Mouse (Mus musculus) neural tube, embryonic 11.5 days (tissue): Measurements from ENCODE around the gene Osbpl3. TPM values are rescaled to one million over a fixed set of nuclear protein-coding genes. Genes with fewer than 3 reads are reported as not detected.

Experiments used
- ATAC-seq: fragments of 200-750 bp; cut with Nextera tagmentation; 2 replicates; pipeline ENCODE4 v1.8.0; 2017; ENCODE audit warnings: moderate number of reproducible peaks, mild to moderate bottlenecking, moderate TSS enrichment, moderate library complexity; ENCODE audit not compliant: insufficient read depth, low FRiP score, low TSS enrichment
- DNase-seq: peaks from one replicate; pipeline ENCODE4 v3.0.0-alpha.2; 2015; ENCODE audit warnings: low spot score
- H3K27ac ChIP-seq: fragments of 300-500 bp; sonication (generic); 2 replicates; pipeline ENCODE4 v1.5.1; 2014; ENCODE audit warnings: low read depth, mild to moderate bottlenecking, low read length
- H3K27me3 ChIP-seq: fragments of 300-500 bp; sonication (generic); 2 replicates; pipeline ENCODE4 v1.6.1; 2014; ENCODE audit warnings: mild to moderate bottlenecking, low read length, mixed read lengths; ENCODE audit not compliant: control insufficient read depth, insufficient read depth
- H3K36me3 ChIP-seq: fragments of 300-500 bp; sonication (generic); 2 replicates; pipeline ENCODE4 v1.6.1; 2014; ENCODE audit warnings: mild to moderate bottlenecking, low read length, moderate library complexity, mixed read lengths; ENCODE audit not compliant: control insufficient read depth, insufficient read depth
- H3K4me1 ChIP-seq: fragments of 300-500 bp; sonication (generic); 2 replicates; pipeline ENCODE4 v1.6.1; 2014; ENCODE audit warnings: low read length, mixed read lengths; ENCODE audit not compliant: control insufficient read depth, insufficient read depth
- H3K4me2 ChIP-seq: fragments of 300-500 bp; sonication (generic); 2 replicates; pipeline ENCODE4 v1.6.1; 2014; ENCODE audit warnings: low read depth, mild to moderate bottlenecking, moderate library complexity
- H3K4me3 ChIP-seq: fragments of 300-500 bp; sonication (generic); 2 replicates; pipeline ENCODE4 v1.5.1; 2014; ENCODE audit warnings: low read depth, low read length
- H3K9ac ChIP-seq: fragments of 300-500 bp; sonication (generic); 2 replicates; pipeline ENCODE4 v1.6.1; 2014; ENCODE audit warnings: mild to moderate bottlenecking, low read length
- H3K9me3 ChIP-seq: fragments of 300-500 bp; sonication (generic); 2 replicates; pipeline ENCODE4 v1.6.1; 2016; ENCODE audit warnings: low read length; ENCODE audit not compliant: control insufficient read depth
- WGBS: fragments of 180-500 bp; shearing (Covaris S2); extraction: QIAGEN DNeasy Blood & Tissue Kit; methylation state at CpG from one replicate; pipeline ENCODE4 v1.1.7; 2014; 5-methylcytosine and 5-hydroxymethylcytosine counted together
- polyA plus RNA-seq: library from polyadenylated mRNA; unstranded; fragments of >200 nt; fragmentation: Nextera tagmentation; extraction: Ambion mirVana; gene quantifications from 2 replicates; pipeline ENCODE4 v1.2.1, GENCODE M21; 2014

Osbpl3 gene
- polyA plus RNA-seq, 1 experiment from 2014 or later: 5.0 TPM

- Histone ChIP-seq H3K4me1 (no peaks in the 10 kb centered on the region), H3K9me3 (no peaks in the 10 kb centered on the region), H3K4me2 (no peak overlapping the region), H3K9ac (no peak overlapping the region), H3K27ac (no peak overlapping the region), H3K27me3 (no peaks in the 10 kb centered on the region), H3K4me3 (no peak overlapping the region), H3K36me3 (no peaks in the 10 kb centered on the region)
- ATAC-seq: no peak
- 80% methylated on average over 3 of the region's 3 CpGs for WGBS
- DNase-seq: no peak
Measured at GRCm38 (mm10) chr6:50391951-50392350, 64.0 kb downstream of the Osbpl3 start.

GRCm38 (mm10) chr6:50390313-50390712, 65.7 kb downstream of the Osbpl3 start:
- Histone ChIP-seq H3K36me3 (no peaks in the 10 kb centered on the region), H3K9ac (no peak overlapping the region), H3K4me1 (no peaks in the 10 kb centered on the region), H3K9me3 (no peaks in the 10 kb centered on the region), H3K4me2 (no peak overlapping the region), H3K27ac (no peak overlapping the region), H3K4me3 (no peak overlapping the region), H3K27me3 (no peaks in the 10 kb centered on the region)
- WGBS: 85% methylated on average over 5 of the region's 5 CpGs
- no peak for ATAC-seq
- no peak for DNase-seq

GRCm38 (mm10) chr6:50387629-50388028, 68.4 kb downstream of the Osbpl3 start:
- no peak overlapping the region for H3K4me2 ChIP-seq
- no peak for DNase-seq
- no peak overlapping the region for H3K27ac ChIP-seq
- H3K4me3 ChIP-seq: no peak overlapping the region
- H3K9me3 ChIP-seq: no peaks in the 10 kb centered on the region
- H3K9ac ChIP-seq: no peak overlapping the region
- no peak for ATAC-seq
- no peaks in the 10 kb centered on the region for H3K4me1 ChIP-seq
- H3K36me3 ChIP-seq: no peaks in the 10 kb centered on the region
- H3K27me3 ChIP-seq: no peaks in the 10 kb centered on the region
- WGBS: 75% methylated on average over 5 of the region's 5 CpGs

GRCm38 (mm10) chr6:50386497-50386896, 69.5 kb downstream of the Osbpl3 start:
- ATAC-seq: no peak
- H3K9me3 ChIP-seq: no peaks in the 10 kb centered on the region
- H3K4me1 ChIP-seq: 0 out of 2 replicates have a peak, but pooled peaks cover 2% of the 10 kb centered on the region
- no peak for DNase-seq
- H3K4me3 ChIP-seq: no peak overlapping the region
- WGBS: 79% methylated on average over 4 of the region's 4 CpGs
- no peak overlapping the region for H3K27ac ChIP-seq
- H3K27me3 ChIP-seq: no peaks in the 10 kb centered on the region
- no peaks in the 10 kb centered on the region for H3K36me3 ChIP-seq
- no peak overlapping the region for H3K9ac ChIP-seq
- no peak overlapping the region for H3K4me2 ChIP-seq

- H3K4me1 ChIP-seq: 0 out of 2 replicates have a peak, but pooled peaks cover 2% of the 10 kb centered on the region
- no peak overlapping the region for H3K9ac ChIP-seq
- H3K4me2 ChIP-seq: no peak overlapping the region
- no peak overlapping the region for H3K27ac ChIP-seq
- 89% methylated on average over 8 of the region's 8 CpGs for WGBS
- no peak overlapping the region for H3K4me3 ChIP-seq
- H3K27me3 ChIP-seq: no peaks in the 10 kb centered on the region
- no peak for ATAC-seq
- no peaks in the 10 kb centered on the region for H3K36me3 ChIP-seq
- no peak for DNase-seq
- no peaks in the 10 kb centered on the region for H3K9me3 ChIP-seq
Measured at GRCm38 (mm10) chr6:50385451-50386013, 70.5 kb downstream of the Osbpl3 start.

- Histone ChIP-seq H3K4me1 (0 out of 2 replicates have a peak, but pooled peaks cover 2% of the 10 kb centered on the region), H3K4me2 (no peak overlapping the region), H3K27me3 (no peaks in the 10 kb centered on the region), H3K4me3 (no peak overlapping the region), H3K36me3 (no peaks in the 10 kb centered on the region), H3K9me3 (no peaks in the 10 kb centered on the region), H3K9ac (no peak overlapping the region), H3K27ac (no peak overlapping the region)
- DNase-seq (no peak), ATAC-seq (no peak)
- 90% methylated on average over 7 of the region's 7 CpGs for WGBS
Measured at GRCm38 (mm10) chr6:50382711-50383110, 73.3 kb downstream of the Osbpl3 start.

GRCm38 (mm10) chr6:50382196-50382595, 73.8 kb downstream of the Osbpl3 start:
- no peak for ATAC-seq
- no peak overlapping the region for H3K4me2 ChIP-seq
- 68% methylated on average over 8 of the region's 8 CpGs for WGBS

GRCm38 (mm10) chr6:50381504-50382091, 74.4 kb downstream of the Osbpl3 start:
- 49% methylated on average over 11 of the region's 11 CpGs for WGBS
- Histone ChIP-seq H3K9ac (no peak overlapping the region), H3K36me3 (no peaks in the 10 kb centered on the region), H3K4me3 (no peak overlapping the region), H3K4me1 (0 out of 2 replicates have a peak, but pooled peaks cover 2% of the 10 kb centered on the region), H3K4me2 (no peak overlapping the region), H3K27ac (no peak overlapping the region), H3K27me3 (no peaks in the 10 kb centered on the region), H3K9me3 (no peaks in the 10 kb centered on the region)
- ATAC-seq (no peak), DNase-seq (no peak)

More at GRCm38 (mm10) chr6:50382196-50382595, 73.8 kb downstream of the Osbpl3 start:
- no peak overlapping the region for H3K9ac ChIP-seq
- no peaks in the 10 kb centered on the region for H3K27me3 ChIP-seq
- 0 out of 2 replicates have a peak, but pooled peaks cover 2% of the 10 kb centered on the region for H3K4me1 ChIP-seq
- no peak overlapping the region for H3K27ac ChIP-seq
- no peak overlapping the region for H3K4me3 ChIP-seq
- DNase-seq: no peak
- H3K9me3 ChIP-seq: no peaks in the 10 kb centered on the region
- no peaks in the 10 kb centered on the region for H3K36me3 ChIP-seq

- no peak for DNase-seq
- Histone ChIP-seq H3K4me1 (0 out of 2 replicates have a peak, but pooled peaks cover 2% of the 10 kb centered on the region), H3K9me3 (no peaks in the 10 kb centered on the region), H3K36me3 (no peaks in the 10 kb centered on the region), H3K27me3 (no peaks in the 10 kb centered on the region), H3K27ac (no peak overlapping the region), H3K9ac (no peak overlapping the region), H3K4me3 (no peak overlapping the region), H3K4me2 (no peak overlapping the region)
- WGBS: 76% methylated on average over 4 of the region's 4 CpGs
- ATAC-seq: no peak
Measured at GRCm38 (mm10) chr6:50379740-50380139, 76.3 kb downstream of the Osbpl3 start.
